Mouse (Mus musculus) liver, embryonic 14.5 days (tissue): ENCODE results near the gene Zfp90. TPM values are rescaled to one million over a fixed set of nuclear protein-coding genes. Genes with fewer than 3 reads are reported as not detected.
A peak's percentile ranks its signal among the peaks of the same experiment; 100 is the strongest.

ENCODE experiments used
- ATAC-seq: fragments of 200-750 bp; cut with Nextera tagmentation; 2 replicates; pipeline ENCODE4 v1.8.0; 2017; ENCODE audit warnings: moderate number of reproducible peaks, mild to moderate bottlenecking, moderate library complexity; ENCODE audit not compliant: insufficient read depth
- DNase-seq, 3 experiments: peaks; one replicate each; pipeline ENCODE4 v3.0.0-alpha.2; 2012 to 2013; ENCODE audit warnings: low read depth in 3 of 3, low spot score in 3 of 3
- H3K27ac ChIP-seq: fragments of 300-500 bp; sonication (generic); 2 replicates; pipeline ENCODE4 v1.5.1; 2014; ENCODE audit warnings: moderate library complexity, mild to moderate bottlenecking, control low read depth, inconsistent platforms
- H3K27me3 ChIP-seq: fragments of 300-500 bp; sonication (generic); 2 replicates; pipeline ENCODE4 v1.6.1; 2014; ENCODE audit warnings: mild to moderate bottlenecking, low read length, moderate library complexity; ENCODE audit not compliant: control insufficient read depth, insufficient read depth
- H3K36me3 ChIP-seq: fragments of 300-500 bp; sonication (generic); replicated peaks from 2 replicates; pipeline ENCODE4 v1.6.1; 2014; ENCODE audit warnings: low read depth; ENCODE audit not compliant: control insufficient read depth, insufficient read depth
- H3K4me1 ChIP-seq, 2 experiments: fragments of 200-500 bp in 1 of 2; fragments of 300-500 bp in 1 of 2; sonication (generic) in 1 of 2; replicated peaks; 2 replicates each; pipeline ENCODE4 v1.6.1; 2012 to 2014; ENCODE audit warnings: antibody characterized with exemption in 1 of 2, inconsistent platforms in 1 of 2, low read length in 1 of 2; ENCODE audit not compliant: control insufficient read depth in 2 of 2, insufficient read depth in 2 of 2
- H3K4me2 ChIP-seq: fragments of 300-500 bp; sonication (generic); 2 replicates; pipeline ENCODE4 v1.6.1; 2014; ENCODE audit warnings: low read depth, mild to moderate bottlenecking, control low read depth, moderate library complexity
- H3K4me3 ChIP-seq, 2 experiments: fragments of 200-500 bp in 1 of 2; fragments of 300-500 bp in 1 of 2; sonication (generic) in 1 of 2; 2 replicates each; pipeline ENCODE4 v1.5.1; 2012 to 2014; ENCODE audit warnings: low read depth in 2 of 2, low read length in 2 of 2, mild to moderate bottlenecking in 2 of 2, control low read depth in 1 of 2, inconsistent platforms in 1 of 2, moderate library complexity in 1 of 2; ENCODE audit not compliant: insufficient read depth in 1 of 2
- H3K9ac ChIP-seq: fragments of 300-500 bp; sonication (generic); replicated peaks from 2 replicates; pipeline ENCODE4 v1.6.1; 2014; ENCODE audit warnings: mild to moderate bottlenecking, control low read depth, moderate library complexity
- H3K9me3 ChIP-seq: fragments of 300-500 bp; sonication (generic); 2 replicates; pipeline ENCODE4 v1.6.1; 2016; ENCODE audit warnings: low read length, mixed read lengths; ENCODE audit not compliant: control insufficient read depth
- CTCF ChIP-seq: IDR thresholded peaks from 2 replicates; pipeline ENCODE4 v1.5.1; 2016; ENCODE audit warnings: antibody characterized with exemption, low read depth, control low read depth
- EP300 ChIP-seq: IDR thresholded peaks from 2 replicates; pipeline ENCODE4 v1.6.1; 2016; ENCODE audit warnings: antibody characterized with exemption, low read depth
- WGBS: fragments of 180-500 bp; shearing (Covaris S2); extraction: QIAGEN DNeasy Blood & Tissue Kit; methylation state at CpG from one replicate; pipeline ENCODE4 v1.1.7; 2014; ENCODE audit not compliant: insufficient replicate concordance; 5-methylcytosine and 5-hydroxymethylcytosine counted together
- polyA plus RNA-seq, 2 experiments: library from polyadenylated mRNA; depleted of rRNA in 1 of 2; stranded (reverse) in 1 of 2; unstranded in 1 of 2; fragments of >200 nt; fragmentation: Nextera tagmentation in 1 of 2; extraction: Ambion mirVana in 1 of 2; gene quantifications; 2 replicates each; pipeline versions ENCODE4 v1.2.1 to v1.2.3; 2012 to 2014

Gene Zfp90
- polyA plus RNA-seq, 2 experiments = 1.9 TPM

DNA sequence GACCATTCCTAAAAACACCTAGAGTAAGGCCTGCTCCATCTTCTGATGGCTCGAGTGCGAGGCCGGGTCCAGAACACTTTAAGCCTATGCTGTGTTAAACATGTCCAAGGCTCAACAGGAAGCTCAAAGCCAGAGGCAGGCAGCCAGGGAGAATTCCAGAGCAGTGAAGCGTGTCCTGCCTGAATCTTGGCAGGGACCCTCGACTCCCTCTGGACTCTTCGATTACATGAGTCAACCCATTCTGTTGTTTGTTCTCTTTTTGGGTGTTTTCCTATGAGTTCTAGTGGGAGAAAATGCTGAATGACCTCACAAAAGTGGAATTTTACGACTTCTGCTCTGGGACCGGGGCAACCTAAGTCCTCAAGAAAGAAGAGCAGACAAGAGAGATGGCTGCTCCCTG is 15.4 kb upstream of the Zfp90 start:
- Histone ChIP-seq H3K27ac (no peak overlapping the region), H3K9me3 (no peaks in the 10 kb centered on the region), H3K36me3 (no peaks in the 10 kb centered on the region), H3K27me3 (no peaks in the 10 kb centered on the region), H3K4me3 (no peak overlapping the region), H3K4me1 (0 out of 4 replicates have a peak, but pooled peaks cover 0 to 3% of the 10 kb centered on the region in 2 experiments), H3K4me2 (no peak overlapping the region), H3K9ac (no peak overlapping the region)
- 52% methylated on average over 8 of the region's 8 CpGs for WGBS
- ATAC-seq (no peak), DNase-seq (no peak)
- TF ChIP-seq CTCF (no peak), EP300 (no peak)

DNA sequence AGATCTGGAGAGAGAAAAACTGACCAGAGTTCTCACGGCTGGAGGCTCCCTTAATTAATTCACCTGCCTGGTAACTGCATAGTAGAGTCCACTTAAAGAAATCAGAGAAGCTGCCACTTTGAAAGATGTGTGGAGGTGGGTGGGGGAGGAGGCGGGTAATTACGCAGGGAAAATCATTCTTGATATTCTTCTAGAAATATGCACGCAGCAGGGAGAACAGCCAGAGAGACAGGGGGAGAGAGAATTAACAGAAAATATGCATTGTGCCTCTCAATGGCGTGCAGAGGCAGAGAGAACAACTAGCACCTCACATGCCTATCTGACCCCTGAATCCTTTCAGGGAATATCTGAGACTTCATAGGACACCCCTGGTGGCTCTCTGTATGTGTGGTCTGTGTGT is 14.9 kb upstream of the Zfp90 start:
- Histone ChIP-seq H3K36me3 (no peaks in the 10 kb centered on the region), H3K9me3 (no peaks in the 10 kb centered on the region), H3K27ac (no peak overlapping the region), H3K4me2 (no peak overlapping the region), H3K9ac (no peak overlapping the region), H3K27me3 (no peaks in the 10 kb centered on the region), H3K4me1 (peaks cover 0 to 5% of the 10 kb centered on the region in 2 experiments; a peak in 2 of 4 replicates), H3K4me3 (no peak overlapping the region)
- TF ChIP-seq EP300 = no peak
- TF ChIP-seq CTCF = no peak
- no peak for DNase-seq
- ATAC-seq = no peak
- 55% methylated on average over 5 of the region's 5 CpGs for WGBS

DNA sequence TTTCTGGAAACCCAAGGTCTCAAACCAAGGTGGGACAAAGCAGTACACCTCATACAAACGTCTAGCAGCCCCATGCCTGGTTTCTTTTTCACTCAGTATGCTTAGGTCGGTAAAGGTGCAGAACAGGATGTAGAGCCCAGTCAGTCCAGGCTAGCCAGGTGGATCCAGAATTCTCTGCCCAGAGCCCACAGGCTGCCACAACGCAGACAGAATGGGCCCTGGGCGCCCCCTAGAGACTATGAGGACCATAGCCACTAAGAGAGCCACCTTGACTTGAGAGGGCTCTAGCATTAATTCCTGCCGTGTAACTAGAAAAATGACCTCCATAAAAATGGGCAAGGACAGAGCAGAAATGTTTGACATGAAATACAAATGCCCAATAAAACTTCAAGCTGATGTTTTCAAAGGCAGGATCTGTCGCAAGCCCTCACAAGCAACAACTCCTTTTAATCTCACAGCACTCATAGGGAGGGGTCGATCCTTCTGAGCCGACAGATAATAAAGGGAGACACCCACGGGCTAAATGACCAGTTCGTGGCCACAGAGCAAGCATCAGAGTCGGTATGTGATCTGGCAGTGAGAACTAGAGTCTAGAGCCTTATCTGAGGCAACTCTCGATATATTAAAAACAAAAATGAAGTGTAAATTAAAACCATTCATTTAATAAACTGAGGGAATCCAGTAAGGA is 11.7 kb upstream of the Zfp90 start:
- H3K4me2 ChIP-seq = peak overlapping the region; percentile 20; the same call in 1 of the 2 replicates
- no peaks in the 10 kb centered on the region for H3K36me3 ChIP-seq
- no peak for TF ChIP-seq EP300
- TF ChIP-seq CTCF = peak; percentile 70
- H3K4me1 ChIP-seq = peaks cover 0 to 5% of the 10 kb centered on the region in 2 experiments; a peak in 2 of 4 replicates
- DNase-seq = no peak
- no peak overlapping the region for H3K4me3 ChIP-seq
- WGBS = 15% methylated on average over 12 of the region's 12 CpGs
- 0 out of 2 replicates have a peak, but pooled peaks have one; percentile 43 for ATAC-seq
- H3K9ac ChIP-seq = no peak overlapping the region
- H3K9me3 ChIP-seq = no peaks in the 10 kb centered on the region
- H3K27me3 ChIP-seq = no peaks in the 10 kb centered on the region
- H3K27ac ChIP-seq = no peak overlapping the region

DNA sequence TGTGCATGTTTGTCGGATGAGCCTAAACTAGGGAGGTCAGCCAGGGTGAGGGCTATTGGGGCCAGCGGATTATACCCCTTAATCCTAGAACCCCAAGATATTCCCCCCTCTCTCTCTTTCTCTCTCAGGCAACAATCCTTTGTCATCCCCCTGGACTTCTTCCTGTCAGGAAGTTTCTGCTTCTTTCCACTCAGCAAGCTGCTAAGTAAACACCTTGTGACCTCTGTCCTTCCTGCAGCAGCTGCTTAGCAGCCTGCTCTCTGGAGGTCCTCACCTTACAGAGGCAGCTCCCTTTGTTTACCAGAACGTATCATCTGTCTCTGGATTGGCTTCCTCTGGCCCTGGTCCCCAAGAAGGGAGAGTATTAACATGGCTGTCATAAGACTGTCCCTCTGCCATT is 10.3 kb upstream of the Zfp90 start:
- H3K4me2 ChIP-seq = no peak overlapping the region
- ATAC-seq = no peak
- no peaks in the 10 kb centered on the region for H3K27me3 ChIP-seq
- H3K27ac ChIP-seq = no peak overlapping the region
- H3K4me3 ChIP-seq = no peak overlapping the region
- WGBS = 37% methylated on average over 3 of the region's 3 CpGs
- no peaks in the 10 kb centered on the region for H3K36me3 ChIP-seq
- peaks cover 0 to 5% of the 10 kb centered on the region in 2 experiments; a peak in 2 of 4 replicates for H3K4me1 ChIP-seq
- TF ChIP-seq EP300 (no peak), CTCF (no peak)
- H3K9me3 ChIP-seq = no peaks in the 10 kb centered on the region
- H3K9ac ChIP-seq = no peak overlapping the region
- DNase-seq = no peak

DNA sequence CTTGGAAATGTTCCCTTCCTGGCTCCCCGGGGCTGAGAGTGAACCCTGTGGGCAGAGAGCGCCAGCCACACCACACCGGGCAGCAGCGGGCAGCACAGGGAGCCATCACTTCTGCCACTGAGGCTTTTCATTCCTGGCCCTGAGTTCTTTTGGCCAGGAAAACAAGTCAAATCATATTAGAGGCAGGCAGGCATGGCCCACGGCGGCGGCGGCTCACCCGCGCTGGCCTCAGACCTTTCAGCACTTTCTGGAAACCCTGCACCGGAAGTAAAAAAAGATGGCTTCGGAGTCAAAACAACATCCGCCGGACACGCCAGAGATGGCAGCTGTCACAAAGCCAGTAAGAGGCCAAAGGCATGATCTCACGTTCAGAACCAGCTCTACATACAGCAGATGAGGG is 9.3 kb upstream of the Zfp90 start:
- no peak overlapping the region for H3K27ac ChIP-seq
- no peak for TF ChIP-seq EP300
- TF ChIP-seq CTCF = no peak
- ATAC-seq (no peak), DNase-seq (no peak)
- H3K9ac ChIP-seq = no peak overlapping the region
- H3K36me3 ChIP-seq = no peaks in the 10 kb centered on the region
- H3K4me1 ChIP-seq = peaks cover 0 to 11% of the 10 kb centered on the region in 2 experiments; a peak in 3 of 4 replicates
- H3K27me3 ChIP-seq = no peaks in the 10 kb centered on the region
- no peak overlapping the region for H3K4me3 ChIP-seq
- H3K4me2 ChIP-seq = no peak overlapping the region
- WGBS = 73% methylated on average over 16 of the region's 16 CpGs
- no peaks in the 10 kb centered on the region for H3K9me3 ChIP-seq
